Mouse (Mus musculus): ENCODE data around the gene Gnb1l.

GRCm38 (mm10) chr16:18462598-18462997, 35.9 kb upstream of the Gnb1l start:
- TF ChIP-seq MAX (IDR thresholded peaks at IDR 0.05) = no peak
- TF ChIP-seq CTCF (IDR thresholded peaks at IDR 0.05; ENCODE audit: control insufficient read depth, insufficient read depth, insufficient read length) = no peak
